Mouse (Mus musculus) macrophage (primary cell): ENCODE data around the gene Ascc3. TPM values are rescaled to one million over a fixed set of nuclear protein-coding genes. Genes with fewer than 3 reads are reported as not detected.

Source experiments
- H3K27ac ChIP-seq: fragments of 350-480 bp; formaldehyde crosslinking; 2 replicates; pipeline ENCODE4 v1.9.0; 2021
- H3K36me3 ChIP-seq: fragments of 350-480 bp; formaldehyde crosslinking; 2 replicates; pipeline ENCODE4 v1.9.0; 2021; ENCODE audit errors: inconsistent target
- H3K4me3 ChIP-seq: fragments of 350-480 bp; formaldehyde crosslinking; 2 replicates; pipeline ENCODE4 v1.9.0; 2021; ENCODE audit errors: inconsistent target
- H3K79me2 ChIP-seq: fragments of 350-480 bp; formaldehyde crosslinking; 2 replicates; pipeline ENCODE4 v1.9.0; 2021; ENCODE audit errors: inconsistent target
- WGBS: methylation state at CpG from one replicate; pipeline ENCODE4 v1.1.7; 2026; ENCODE audit warnings: inconsistent platforms; ENCODE audit not compliant: missing documents; 5-methylcytosine and 5-hydroxymethylcytosine counted together
- polyA plus RNA-seq: library from polyadenylated mRNA; stranded (reverse); fragments of 250-400 nt; gene quantifications from 3 replicates; pipeline ENCODE4 v1.2.4, GENCODE M21; 2018; ENCODE audit warnings: inconsistent platforms
- total RNA-seq, 78 experiments: library from RNA; depleted of rRNA; stranded (reverse); fragments of 250-400 nt; gene quantifications; 1 replicate in 9 of 78; 2 replicates in 24 of 78; 3 replicates in 43 of 78; 4 replicates in 2 of 78; pipeline ENCODE4 v1.2.4; 2018; ENCODE audit warnings: inconsistent platforms in 56 of 78

The Ascc3 gene
- 100 to 1,000 TPM; 210 to 627 (median 402) TPM for total RNA-seq (2018; cell fraction: chromatin; rRNA removed)
- 10 to 100 TPM; 25.6 to 67.4 (median 37.0) TPM for total RNA-seq (2018; cell fraction: cytosol; rRNA removed)
- total RNA-seq (2018; cell fraction: nucleus; rRNA removed), result 100 to 1,000 TPM; 142 to 471 (median 231) TPM
- polyA plus RNA-seq, result 20.1 to 30.9 TPM (median 27.3 TPM) in 3 replicates

GRCm38 (mm10) chr10:50592355-50593293, at the start of gene Ascc3:
Gene Ascc3 (plus strand): TSS chr10:50592669.
- H3K27ac ChIP-seq, result peak within 1 kb of the TSS; percentile 93
- WGBS, result under 1% methylated on average over 76 of the region's 79 CpGs
- H3K4me3 ChIP-seq, result peak within 1 kb of the TSS; percentile 87
- peaks cover 48% of the 10 kb centered on the region for H3K79me2 ChIP-seq
- no peaks in the 10 kb centered on the region for H3K36me3 ChIP-seq

DNA sequence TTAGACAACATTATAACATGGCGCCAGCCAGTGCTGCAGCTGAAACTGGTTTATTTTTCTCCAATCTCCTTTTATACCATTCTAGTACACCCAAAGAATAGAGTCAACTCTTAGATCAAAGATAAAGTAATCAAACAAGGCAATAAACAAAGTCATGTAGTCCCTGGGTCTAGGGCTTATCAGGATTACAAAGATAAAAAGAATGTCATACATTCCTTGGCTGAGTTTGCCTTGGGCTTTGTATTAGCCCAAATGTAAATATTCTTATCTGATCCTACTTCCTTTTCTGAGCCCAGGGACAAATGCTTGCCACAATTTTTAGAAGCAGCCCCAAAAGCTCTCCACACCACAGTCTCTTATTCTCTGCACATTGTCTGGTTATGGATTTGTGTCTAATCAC, 7.7 kb upstream of the Ascc3 start:
- 100% methylated on average over 1 of the region's 1 CpGs for WGBS
- Histone ChIP-seq H3K79me2 (no peaks in the 10 kb centered on the region), H3K36me3 (no peaks in the 10 kb centered on the region), H3K4me3 (no peak overlapping the region), H3K27ac (no peak overlapping the region)

GRCm38 (mm10) chr10:50586556-50586955, 5.9 kb upstream of the Ascc3 start:
- H3K79me2 ChIP-seq, result no peaks in the 10 kb centered on the region
- no peaks in the 10 kb centered on the region for H3K36me3 ChIP-seq
- H3K4me3 ChIP-seq, result no peak overlapping the region
- H3K27ac ChIP-seq, result no peak overlapping the region
- whole genome bisulfite sequencing, result 88% methylated on average over 1 of the region's 1 CpGs

GRCm38 (mm10) chr10:50593371-50593770, 902 bp downstream of the Ascc3 start:
- Histone ChIP-seq H3K79me2 (peaks cover 56% of the 10 kb centered on the region), H3K27ac (peak overlapping the region; percentile 52), H3K36me3 (no peaks in the 10 kb centered on the region), H3K4me3 (peak overlapping the region; percentile 87)
- WGBS, result 59% methylated on average over 9 of the region's 12 CpGs

DNA sequence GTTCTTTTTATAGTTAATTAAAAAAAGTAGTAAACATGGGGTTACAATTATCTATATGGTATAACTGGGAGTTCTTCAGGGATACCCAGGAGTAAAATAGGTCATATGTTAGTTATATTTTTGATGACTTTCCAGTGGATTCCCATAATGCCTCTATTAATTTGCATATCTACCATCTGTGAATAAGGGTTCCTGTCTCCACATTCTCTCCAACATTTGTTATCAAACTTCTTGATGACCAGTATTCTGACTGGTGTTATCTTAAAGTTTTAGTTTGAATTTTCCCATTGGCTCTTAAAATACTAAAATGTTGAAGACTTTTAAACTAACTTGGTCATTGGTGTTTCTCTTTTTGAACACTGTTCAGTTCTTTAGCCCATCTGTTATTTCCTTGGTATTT, 2.9 kb downstream of the Ascc3 start:
- Histone ChIP-seq H3K27ac (no peak overlapping the region), H3K79me2 (peaks cover 76% of the 10 kb centered on the region), H3K4me3 (no peak overlapping the region), H3K36me3 (no peaks in the 10 kb centered on the region)

- H3K27ac ChIP-seq, result no peak overlapping the region
- peaks cover 7% of the 10 kb centered on the region; the same call in 1 of the 2 replicates for H3K36me3 ChIP-seq
- no peak overlapping the region for H3K4me3 ChIP-seq
- H3K79me2 ChIP-seq, result peaks cover 79% of the 10 kb centered on the region
- 96% methylated on average over 5 of the region's 5 CpGs for WGBS
Observed at GRCm38 (mm10) chr10:50604919-50605318, 12.4 kb downstream of the Ascc3 start.

GRCm38 (mm10) chr10:50613840-50614239, 21.4 kb downstream of the Ascc3 start:
- H3K79me2 ChIP-seq, result peaks cover 35% of the 10 kb centered on the region
- peaks cover 25% of the 10 kb centered on the region for H3K36me3 ChIP-seq
- 96% methylated on average over 9 of the region's 9 CpGs for WGBS
- no peak overlapping the region for H3K4me3 ChIP-seq
- H3K27ac ChIP-seq, result no peak overlapping the region

DNA sequence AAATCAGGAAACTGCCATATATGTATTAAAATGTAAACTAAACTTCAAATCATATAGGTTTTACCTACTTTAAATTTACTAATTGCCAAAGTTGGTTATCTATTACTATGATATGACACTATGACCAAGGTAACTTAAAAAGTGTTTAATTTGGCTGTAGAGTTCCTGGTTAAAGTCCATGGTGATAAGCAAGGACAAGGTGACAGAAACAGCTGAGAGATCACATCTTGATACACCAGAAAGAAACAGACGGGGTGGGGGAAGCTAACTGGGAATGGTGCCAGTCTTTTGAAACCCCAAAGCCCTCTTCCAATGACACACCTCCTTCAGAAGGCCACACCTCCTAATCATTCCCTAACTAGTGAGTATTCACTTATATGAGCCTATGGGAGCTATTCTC, 33.4 kb downstream of the Ascc3 start:
- WGBS, result 100% methylated on average over 1 of the region's 1 CpGs
- Histone ChIP-seq H3K4me3 (no peak overlapping the region), H3K79me2 (peaks cover 11% of the 10 kb centered on the region; the same call in 1 of the 2 replicates), H3K36me3 (peaks cover 44% of the 10 kb centered on the region), H3K27ac (no peak overlapping the region)

DNA sequence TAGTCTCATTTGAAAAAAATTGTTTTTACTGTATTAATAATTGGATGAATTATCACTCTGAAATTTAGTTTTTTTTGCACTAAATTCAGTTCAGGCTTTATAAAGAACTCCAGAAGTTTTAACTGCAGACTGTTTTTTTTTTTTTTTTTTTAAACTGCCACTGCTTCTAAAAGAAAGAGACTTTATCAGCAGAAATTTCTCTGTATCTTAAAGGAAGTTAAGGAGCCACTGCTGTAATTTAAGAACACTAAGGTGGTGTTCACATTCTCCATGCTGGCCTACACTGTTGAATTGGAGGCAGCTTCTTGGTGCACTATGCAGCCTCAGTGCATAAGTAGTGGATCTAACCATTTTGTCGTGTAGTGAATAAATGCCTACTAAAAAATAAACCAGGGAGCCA, 47.1 kb downstream of the Ascc3 start:
- WGBS, result 92% methylated on average over 1 of the region's 1 CpGs
- Histone ChIP-seq H3K27ac (no peak overlapping the region), H3K79me2 (peaks cover 21% of the 10 kb centered on the region; the same call in 1 of the 2 replicates), H3K4me3 (no peak overlapping the region), H3K36me3 (peaks cover 14% of the 10 kb centered on the region)

DNA sequence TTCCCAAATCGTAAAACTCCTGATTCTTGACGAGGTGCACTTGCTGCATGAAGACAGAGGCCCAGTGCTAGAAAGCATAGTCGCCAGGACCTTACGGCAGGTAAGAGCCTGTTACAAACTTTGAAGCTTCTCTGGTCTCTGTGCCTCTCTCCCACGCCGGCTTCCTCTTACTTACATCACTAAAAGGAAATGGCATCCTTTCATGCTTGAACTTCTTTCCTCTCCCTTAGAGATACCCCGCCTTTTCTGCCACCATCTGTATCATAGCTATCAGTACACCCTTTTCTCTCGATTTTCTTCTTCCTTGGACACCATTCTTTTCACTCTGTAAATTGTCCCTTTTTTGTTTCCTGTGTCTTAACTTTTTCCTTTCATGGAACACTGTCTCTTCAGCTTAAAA, 58.1 kb downstream of the Ascc3 start:
- H3K36me3 ChIP-seq, result peaks cover 59% of the 10 kb centered on the region
- WGBS, result 89% methylated on average over 8 of the region's 8 CpGs
- H3K27ac ChIP-seq, result no peak overlapping the region
- no peak overlapping the region for H3K4me3 ChIP-seq
- no peaks in the 10 kb centered on the region for H3K79me2 ChIP-seq

- 97% methylated on average over 3 of the region's 3 CpGs for WGBS
- H3K36me3 ChIP-seq, result peaks cover 51% of the 10 kb centered on the region
- H3K27ac ChIP-seq, result no peak overlapping the region
- H3K79me2 ChIP-seq, result no peaks in the 10 kb centered on the region
- H3K4me3 ChIP-seq, result no peak overlapping the region
Observed at GRCm38 (mm10) chr10:50653551-50653950, 61.1 kb downstream of the Ascc3 start.

- H3K4me3 ChIP-seq, result no peak overlapping the region
- no peaks in the 10 kb centered on the region for H3K79me2 ChIP-seq
- WGBS, result 73% methylated on average over 1 of the region's 1 CpGs
- no peak overlapping the region for H3K27ac ChIP-seq
- peaks cover 53% of the 10 kb centered on the region for H3K36me3 ChIP-seq
Observed at GRCm38 (mm10) chr10:50657352-50657751, 64.9 kb downstream of the Ascc3 start.

DNA sequence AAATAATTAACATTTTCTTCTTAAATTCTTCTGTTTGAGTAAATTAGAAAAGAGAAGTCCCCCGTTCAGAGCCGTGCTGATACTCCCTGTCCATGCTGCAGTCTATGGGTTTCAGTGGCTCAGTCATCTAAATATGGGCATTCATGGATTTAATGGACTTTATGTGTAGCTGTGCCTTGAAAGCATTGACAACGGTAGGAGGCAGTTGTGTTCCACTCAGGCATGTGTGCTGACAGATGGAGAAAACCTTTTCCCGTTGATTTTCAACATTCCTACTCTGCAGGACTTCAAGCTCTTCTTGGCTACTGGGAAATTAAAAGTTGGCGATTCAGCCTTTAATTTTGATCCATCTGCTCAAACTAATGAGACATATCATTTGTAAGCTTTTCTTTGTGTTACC, 79.0 kb downstream of the Ascc3 start:
- WGBS, result 92% methylated on average over 5 of the region's 5 CpGs
- H3K4me3 ChIP-seq, result no peak overlapping the region
- no peaks in the 10 kb centered on the region for H3K79me2 ChIP-seq

GRCm38 (mm10) chr10:50690324-50690723, 97.9 kb downstream of the Ascc3 start:
- Histone ChIP-seq H3K79me2 (no peaks in the 10 kb centered on the region), H3K27ac (no peak overlapping the region), H3K36me3 (no peaks in the 10 kb centered on the region), H3K4me3 (no peak overlapping the region)

More for the DNA sequence above, 79.0 kb downstream of the Ascc3 start:
- Histone ChIP-seq H3K36me3 (0 out of 2 replicates have a peak, but pooled peaks cover 9% of the 10 kb centered on the region), H3K27ac (no peak overlapping the region)

- no peak overlapping the region for H3K27ac ChIP-seq
- no peak overlapping the region for H3K4me3 ChIP-seq
- peaks cover 19% of the 10 kb centered on the region for H3K36me3 ChIP-seq
- WGBS, result 66% methylated on average over 4 of the region's 4 CpGs
- H3K79me2 ChIP-seq, result no peaks in the 10 kb centered on the region
Observed at GRCm38 (mm10) chr10:50698836-50699433, 106.5 kb downstream of the Ascc3 start.
